Mouse (Mus musculus) forebrain, embryonic 11.5 days (tissue): ENCODE data around the gene Zfp493. TPM values are rescaled to one million over a fixed set of nuclear protein-coding genes. Genes with fewer than 3 reads are reported as not detected.
"Not testable (repeated sequence)": the region's sequence is repeated elsewhere in the genome, so short reads cannot be mapped to it uniquely, and the experiment has no call there.

ENCODE experiments used
- ATAC-seq: fragments of 200-750 bp; cut with Nextera tagmentation; replicated peaks from 2 replicates; pipeline ENCODE4 v1.8.0; 2017; ENCODE audit warnings: moderate TSS enrichment; ENCODE audit not compliant: low FRiP score
- DNase-seq: peaks from one replicate; pipeline ENCODE4 v3.0.0-alpha.2; 2017; ENCODE audit warnings: low spot score
- H3K27ac ChIP-seq: fragments of 300-500 bp; sonication (generic); 2 replicates; pipeline ENCODE4 v1.5.1; 2014; ENCODE audit warnings: low read depth, low read length
- H3K27me3 ChIP-seq: fragments of 300-500 bp; sonication (generic); 2 replicates; pipeline ENCODE4 v1.6.1; 2014; ENCODE audit warnings: mild to moderate bottlenecking, low read length, mixed read lengths; ENCODE audit not compliant: control insufficient read depth, insufficient read depth
- H3K36me3 ChIP-seq: fragments of 300-500 bp; sonication (generic); 2 replicates; pipeline ENCODE4 v1.6.1; 2014; ENCODE audit warnings: mild to moderate bottlenecking, low read length, moderate library complexity, mixed read lengths; ENCODE audit not compliant: control insufficient read depth, insufficient read depth
- H3K4me1 ChIP-seq: fragments of 300-500 bp; sonication (generic); replicated peaks from 2 replicates; pipeline ENCODE4 v1.6.1; 2014; ENCODE audit warnings: low read length, mixed read lengths; ENCODE audit not compliant: control insufficient read depth, insufficient read depth
- H3K4me2 ChIP-seq: fragments of 300-500 bp; sonication (generic); 2 replicates; pipeline ENCODE4 v1.6.1; 2014; ENCODE audit warnings: low read depth, mild to moderate bottlenecking, low read length, moderate library complexity, mixed read lengths; ENCODE audit not compliant: severe bottlenecking
- H3K4me3 ChIP-seq: fragments of 300-500 bp; sonication (generic); 2 replicates; pipeline ENCODE4 v1.5.1; 2014; ENCODE audit warnings: low read depth, low read length
- H3K9ac ChIP-seq: fragments of 300-500 bp; sonication (generic); 2 replicates; pipeline ENCODE4 v1.6.1; 2014; ENCODE audit warnings: low read length
- H3K9me3 ChIP-seq: fragments of 300-500 bp; sonication (generic); 2 replicates; pipeline ENCODE4 v1.6.1; 2016; ENCODE audit warnings: low read length, mixed read lengths; ENCODE audit not compliant: control insufficient read depth
- polyA plus RNA-seq: library from polyadenylated mRNA; unstranded; fragments of >200 nt; fragmentation: Nextera tagmentation; extraction: Ambion mirVana; gene quantifications from 2 replicates; pipeline ENCODE4 v1.2.1, GENCODE M21; 2014

Gene Zfp493
- polyA plus RNA-seq, 1 experiment from 2014 or later: 4.9 TPM

DNA sequence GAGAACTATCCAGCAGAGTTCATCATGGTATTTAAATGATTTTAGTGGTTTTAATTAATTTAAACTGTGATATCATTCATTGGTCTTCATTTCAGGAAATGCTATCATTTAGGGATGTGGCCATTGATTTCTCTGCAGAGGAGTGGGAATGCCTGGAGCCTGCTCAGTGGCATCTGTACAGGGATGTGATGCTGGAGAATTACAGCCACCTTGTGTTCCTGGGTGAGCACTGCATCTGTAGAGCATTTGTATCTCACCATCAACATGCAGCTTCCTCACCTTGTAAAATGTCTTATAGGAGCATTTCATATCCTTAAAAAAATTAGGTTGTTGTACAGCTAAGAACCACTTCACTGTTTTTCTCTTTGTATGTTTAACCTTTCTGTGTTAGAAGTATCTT lies 53.6 kb downstream of the Zfp493 start:
- not testable (repeated sequence) for H3K9ac ChIP-seq, H3K9me3 ChIP-seq, H3K36me3 ChIP-seq, H3K27ac ChIP-seq, H3K4me3 ChIP-seq, H3K4me1 ChIP-seq, DNase-seq, H3K4me2 ChIP-seq, ATAC-seq, H3K27me3 ChIP-seq

Other genes with a start within 250 kb of the Zfp493 start
- 16.9 and 19.2 TPM in 2 replicates for gene Zfp748, start 225.9 kb upstream of the Zfp493 start, polyA plus RNA-seq
- gene Zfp729b, start 170.0 kb upstream of the Zfp493 start, polyA plus RNA-seq: 4.1 and 5.5 TPM in 2 replicates
- gene Gm49345, start 141.9 kb upstream of the Zfp493 start, polyA plus RNA-seq: not detected in 2 replicates
- 3.4 and 4.5 TPM in 2 replicates for gene Zfp729a, start 141.9 kb upstream of the Zfp493 start, polyA plus RNA-seq
- 12.8 and 13.6 TPM in 2 replicates for gene Zfp738, start 92.6 kb upstream of the Zfp493 start, polyA plus RNA-seq
- gene Zfp65, start 50.5 kb upstream of the Zfp493 start, polyA plus RNA-seq: 4.9 and 5.9 TPM in 2 replicates
- gene Zfp85, start 24.5 kb upstream of the Zfp493 start, polyA plus RNA-seq: 5.5 and 6.5 TPM in 2 replicates
- 7.7 and 8.1 TPM in 2 replicates for gene Zfp273, start 34.0 kb downstream of the Zfp493 start, polyA plus RNA-seq
- 2.7 and 2.8 TPM in 2 replicates for gene Gm10037, start 51.4 kb downstream of the Zfp493 start, polyA plus RNA-seq
- gene BC048507, start 83.6 kb downstream of the Zfp493 start, polyA plus RNA-seq: not detected in 2 replicates